Mouse (Mus musculus): ENCODE measurements around the gene Aox2. TPM values are rescaled to one million over a fixed set of nuclear protein-coding genes. Genes with fewer than 3 reads are reported as not detected.

Gene Aox2
- polyA plus RNA-seq, 1 experiment from 2014 or later, result 2.9 TPM

- H3K9me3 ChIP-seq (replicated peaks), result no peaks in the 10 kb centered on the region
- H3K9ac ChIP-seq, result no peak overlapping the region
- H3K4me3 ChIP-seq (replicated peaks), result no peak overlapping the region
- H3K4me1 ChIP-seq, result peaks cover 23% of the 10 kb centered on the region
- ATAC-seq (ENCODE audit: insufficient number of reproducible peaks, low FRiP score, low TSS enrichment, low read depth), result no peak
- WGBS, result 37% methylated on average over 16 of the region's 16 CpGs
- no peaks in the 10 kb centered on the region for H3K36me3 ChIP-seq
- no peak overlapping the region for H3K27ac ChIP-seq (replicated peaks)
- H3K27me3 ChIP-seq, result no peaks in the 10 kb centered on the region
- no peak overlapping the region for H3K4me2 ChIP-seq (replicated peaks)
Measured at GRCm38 (mm10) chr1:58289863-58290469, 11.8 kb downstream of the Aox2 start.

GRCm38 (mm10) chr1:58291394-58292300 is 13.5 kb downstream of the Aox2 start:
- peak; percentile 59; the same call in 1 of the 2 replicates for ATAC-seq (ENCODE audit: insufficient number of reproducible peaks, low FRiP score, low TSS enrichment, low read depth)
- Histone ChIP-seq H3K9me3 (replicated peaks) (no peaks in the 10 kb centered on the region), H3K4me1 (peaks cover 28% of the 10 kb centered on the region), H3K27me3 (no peaks in the 10 kb centered on the region), H3K27ac (replicated peaks) (peak overlapping the region; percentile 61), H3K4me3 (replicated peaks) (no peak overlapping the region), H3K36me3 (no peaks in the 10 kb centered on the region), H3K4me2 (replicated peaks) (no peak overlapping the region), H3K9ac (no peak overlapping the region)
- WGBS, result 27% methylated on average over 13 of the region's 13 CpGs

DNA sequence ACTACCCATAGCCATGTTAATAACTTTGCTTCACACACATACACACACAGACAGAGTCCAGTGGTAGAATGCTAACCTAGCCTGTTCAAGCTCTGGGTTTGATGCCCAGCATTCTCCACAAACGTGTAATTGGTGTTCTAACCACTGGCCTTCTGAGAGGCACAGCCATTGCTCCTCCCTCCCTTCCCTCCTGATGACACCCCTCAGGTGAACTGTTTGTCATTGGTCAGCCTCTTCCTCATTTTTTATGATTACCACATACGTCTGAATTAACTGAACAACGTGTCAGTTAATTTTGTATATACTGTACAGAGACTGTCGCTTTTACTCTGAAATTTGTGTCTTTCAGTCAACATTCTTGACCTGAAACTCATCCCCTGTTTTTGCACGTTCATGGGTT is 16.6 kb downstream of the Aox2 start:
- H3K27ac ChIP-seq (replicated peaks), result no peak overlapping the region
- no peaks in the 10 kb centered on the region for H3K36me3 ChIP-seq
- H3K4me1 ChIP-seq, result peaks cover 28% of the 10 kb centered on the region
- no peak overlapping the region for H3K4me2 ChIP-seq (replicated peaks)
- no peaks in the 10 kb centered on the region for H3K27me3 ChIP-seq
- H3K4me3 ChIP-seq (replicated peaks), result no peak overlapping the region
- WGBS, result 84% methylated on average over 5 of the region's 5 CpGs
- no peaks in the 10 kb centered on the region for H3K9me3 ChIP-seq (replicated peaks)
- H3K9ac ChIP-seq, result no peak overlapping the region
- no peak for ATAC-seq (ENCODE audit: insufficient number of reproducible peaks, low FRiP score, low TSS enrichment, low read depth)

DNA sequence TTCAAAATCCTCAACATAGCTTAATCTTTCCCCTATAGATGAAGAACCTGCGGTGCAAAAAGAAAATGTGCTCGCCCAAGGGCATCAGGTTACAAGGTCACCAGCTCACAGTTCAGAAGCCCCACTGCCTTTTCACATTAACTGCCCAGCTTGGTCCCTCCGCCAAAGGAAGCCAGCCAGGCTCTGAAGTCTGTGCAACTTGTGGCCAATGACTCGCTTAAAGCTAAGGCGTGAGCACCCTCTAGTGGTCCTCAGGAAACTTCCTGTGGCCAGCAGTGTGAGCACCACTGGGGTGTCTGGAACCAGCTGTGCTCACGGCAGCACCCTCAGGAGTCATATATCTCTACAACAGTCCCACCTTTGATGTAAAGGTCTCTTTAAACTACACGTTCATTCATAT is 18.2 kb downstream of the Aox2 start:
- Histone ChIP-seq H3K4me1 (peaks cover 28% of the 10 kb centered on the region), H3K36me3 (no peaks in the 10 kb centered on the region), H3K4me3 (replicated peaks) (no peak overlapping the region), H3K4me2 (replicated peaks) (no peak overlapping the region), H3K9ac (no peak overlapping the region), H3K27me3 (no peaks in the 10 kb centered on the region), H3K9me3 (replicated peaks) (no peaks in the 10 kb centered on the region), H3K27ac (replicated peaks) (no peak overlapping the region)
- ATAC-seq (ENCODE audit: insufficient number of reproducible peaks, low FRiP score, low TSS enrichment, low read depth), result peak; percentile 31; the same call in 1 of the 2 replicates
- 3% methylated on average over 7 of the region's 7 CpGs for whole genome bisulfite sequencing

DNA sequence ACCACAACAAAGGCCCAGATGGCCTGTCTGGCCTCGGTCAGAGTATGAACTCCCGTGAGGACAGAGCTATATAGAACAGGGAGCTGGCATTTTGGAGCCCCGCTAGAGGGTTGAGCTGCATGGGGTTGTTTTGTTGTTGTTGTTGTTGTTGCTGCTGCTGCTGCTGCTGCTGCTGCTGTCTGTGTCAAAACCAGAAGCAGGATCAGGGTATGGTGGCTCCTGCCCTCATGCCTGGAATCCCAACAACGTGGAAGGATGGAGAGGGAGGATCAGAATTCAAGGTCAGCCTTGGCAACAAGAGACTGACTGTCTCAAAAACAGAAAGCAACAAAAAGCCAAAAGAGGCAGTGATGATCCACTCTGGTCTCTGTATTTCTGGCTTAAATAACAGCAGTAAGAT is 18.7 kb downstream of the Aox2 start:
- no peak overlapping the region for H3K4me3 ChIP-seq (replicated peaks)

GRCm38 (mm10) chr1:58298347-58298746 is 20.2 kb downstream of the Aox2 start:
- Histone ChIP-seq H3K9me3 (replicated peaks) (no peaks in the 10 kb centered on the region), H3K4me3 (replicated peaks) (no peak overlapping the region), H3K4me1 (peaks cover 10% of the 10 kb centered on the region), H3K36me3 (no peaks in the 10 kb centered on the region), H3K9ac (no peak overlapping the region), H3K4me2 (replicated peaks) (no peak overlapping the region), H3K27me3 (no peaks in the 10 kb centered on the region), H3K27ac (replicated peaks) (no peak overlapping the region)
- 73% methylated on average over 6 of the region's 6 CpGs for WGBS
- no peak for ATAC-seq (ENCODE audit: insufficient number of reproducible peaks, low FRiP score, low TSS enrichment, low read depth)

More for the DNA sequence above, 18.7 kb downstream of the Aox2 start:
- H3K27me3 ChIP-seq, result no peaks in the 10 kb centered on the region
- WGBS, result 58% methylated on average over 4 of the region's 4 CpGs
- H3K9ac ChIP-seq, result no peak overlapping the region
- no peaks in the 10 kb centered on the region for H3K36me3 ChIP-seq
- no peak for ATAC-seq (ENCODE audit: insufficient number of reproducible peaks, low FRiP score, low TSS enrichment, low read depth)
- H3K9me3 ChIP-seq (replicated peaks), result no peaks in the 10 kb centered on the region
- H3K4me2 ChIP-seq (replicated peaks), result no peak overlapping the region
- no peak overlapping the region for H3K27ac ChIP-seq (replicated peaks)
- peaks cover 22% of the 10 kb centered on the region for H3K4me1 ChIP-seq

GRCm38 (mm10) chr1:58301073-58301472 is 22.9 kb downstream of the Aox2 start:
- Histone ChIP-seq H3K27me3 (no peaks in the 10 kb centered on the region), H3K4me3 (replicated peaks) (no peak overlapping the region), H3K36me3 (no peaks in the 10 kb centered on the region), H3K4me1 (peaks cover 25% of the 10 kb centered on the region), H3K27ac (replicated peaks) (no peak overlapping the region), H3K9me3 (replicated peaks) (no peaks in the 10 kb centered on the region), H3K4me2 (replicated peaks) (no peak overlapping the region), H3K9ac (no peak overlapping the region)
- 88% methylated on average over 7 of the region's 7 CpGs for WGBS
- no peak for ATAC-seq (ENCODE audit: insufficient number of reproducible peaks, low FRiP score, low TSS enrichment, low read depth)

GRCm38 (mm10) chr1:58302015-58302414 is 23.9 kb downstream of the Aox2 start:
- WGBS, result 65% methylated on average over 6 of the region's 6 CpGs
- Histone ChIP-seq H3K9me3 (replicated peaks) (no peaks in the 10 kb centered on the region), H3K36me3 (no peaks in the 10 kb centered on the region), H3K27ac (replicated peaks) (no peak overlapping the region), H3K4me2 (replicated peaks) (no peak overlapping the region), H3K4me3 (replicated peaks) (no peak overlapping the region), H3K9ac (no peak overlapping the region), H3K27me3 (no peaks in the 10 kb centered on the region), H3K4me1 (peaks cover 20% of the 10 kb centered on the region)
- no peak for ATAC-seq (ENCODE audit: insufficient number of reproducible peaks, low FRiP score, low TSS enrichment, low read depth)

DNA sequence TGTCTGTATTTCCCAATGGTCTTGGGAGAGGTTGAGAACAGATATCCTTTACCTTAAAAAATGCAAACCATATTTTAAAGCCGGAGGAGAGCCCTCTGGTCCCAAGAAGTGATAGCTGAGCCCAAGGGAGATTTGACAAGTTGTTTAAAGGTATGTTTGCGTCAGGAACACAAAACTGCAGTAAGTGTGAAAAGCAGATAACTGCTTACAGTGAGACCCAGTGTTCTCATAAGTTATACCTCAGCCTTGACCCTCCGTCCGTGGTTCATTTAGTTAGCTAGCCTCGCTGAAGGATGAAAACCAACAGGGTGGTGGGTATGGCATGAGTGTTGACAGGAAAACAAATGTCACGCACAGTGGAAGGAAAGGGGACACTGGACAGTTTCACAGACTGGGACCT is 24.9 kb downstream of the Aox2 start:
- whole genome bisulfite sequencing, result 87% methylated on average over 6 of the region's 6 CpGs
- no peak overlapping the region for H3K9ac ChIP-seq

DNA sequence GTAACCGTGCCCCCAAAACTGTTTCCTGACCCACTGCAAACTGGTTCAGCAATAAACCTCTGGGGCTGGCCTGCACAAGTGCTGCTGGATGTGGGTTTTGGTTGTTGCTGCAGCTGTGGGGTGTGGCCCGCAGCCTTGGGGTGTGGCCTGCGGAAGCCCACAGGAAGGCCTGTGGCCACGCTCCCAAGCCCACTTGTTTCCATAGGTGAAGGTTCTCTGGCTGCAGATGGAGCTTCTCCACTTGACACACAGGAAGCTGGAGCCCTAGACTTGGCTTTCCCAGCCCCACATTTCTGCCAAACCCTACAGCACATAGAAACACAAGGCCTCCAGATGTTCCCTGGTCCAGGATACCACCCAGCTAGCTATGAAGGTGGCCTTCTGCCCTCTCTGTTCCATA is 25.6 kb downstream of the Aox2 start:
- H3K9ac ChIP-seq, result no peak overlapping the region
- no peaks in the 10 kb centered on the region for H3K36me3 ChIP-seq
- H3K4me3 ChIP-seq (replicated peaks), result no peak overlapping the region
- peak; percentile 82 for ATAC-seq (ENCODE audit: insufficient number of reproducible peaks, low FRiP score, low TSS enrichment, low read depth)
- no peaks in the 10 kb centered on the region for H3K9me3 ChIP-seq (replicated peaks)
- H3K4me1 ChIP-seq, result peaks cover 20% of the 10 kb centered on the region
- peak overlapping the region; percentile 80 for H3K27ac ChIP-seq (replicated peaks)
- no peak overlapping the region for H3K4me2 ChIP-seq (replicated peaks)
- no peaks in the 10 kb centered on the region for H3K27me3 ChIP-seq
- 45% methylated on average over 4 of the region's 4 CpGs for WGBS

More for the DNA sequence above, 24.9 kb downstream of the Aox2 start:
- Histone ChIP-seq H3K36me3 (no peaks in the 10 kb centered on the region), H3K4me2 (replicated peaks) (no peak overlapping the region), H3K4me3 (replicated peaks) (no peak overlapping the region), H3K27me3 (no peaks in the 10 kb centered on the region), H3K27ac (replicated peaks) (peak overlapping the region; percentile 80), H3K4me1 (peaks cover 20% of the 10 kb centered on the region), H3K9me3 (replicated peaks) (no peaks in the 10 kb centered on the region)
- no peak for ATAC-seq (ENCODE audit: insufficient number of reproducible peaks, low FRiP score, low TSS enrichment, low read depth)

DNA sequence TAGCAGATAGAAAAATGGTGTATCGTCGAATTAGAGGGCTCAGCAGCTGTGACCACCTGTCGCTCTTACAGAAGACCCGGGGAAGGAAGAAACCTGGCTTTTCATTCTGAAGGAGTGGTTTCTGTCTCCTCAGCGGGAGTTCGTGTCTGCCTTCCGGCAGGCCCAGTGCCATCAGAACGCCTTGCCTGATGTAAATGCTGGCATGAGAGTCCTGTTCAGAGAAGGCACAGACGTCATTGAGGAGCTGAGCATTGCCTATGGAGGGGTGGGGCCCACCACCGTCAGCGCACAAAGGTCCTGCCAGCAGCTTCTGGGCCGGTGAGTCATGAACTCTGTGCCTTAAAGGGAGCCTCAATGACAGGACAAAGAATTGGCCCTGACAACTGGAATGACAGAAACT is 26.2 kb downstream of the Aox2 start:
- Histone ChIP-seq H3K9me3 (replicated peaks) (no peaks in the 10 kb centered on the region), H3K36me3 (no peaks in the 10 kb centered on the region), H3K27me3 (no peaks in the 10 kb centered on the region), H3K4me1 (peaks cover 20% of the 10 kb centered on the region), H3K4me3 (replicated peaks) (no peak overlapping the region), H3K27ac (replicated peaks) (peak overlapping the region; percentile 80), H3K4me2 (replicated peaks) (no peak overlapping the region), H3K9ac (no peak overlapping the region)
- WGBS, result 49% methylated on average over 12 of the region's 12 CpGs
- peak; percentile 78 for ATAC-seq (ENCODE audit: insufficient number of reproducible peaks, low FRiP score, low TSS enrichment, low read depth)
